15 mouse cellular contexts compared by ENCODE assay signal in genomic region chr6:91609671-91610070, GRCm38 (mm10).
"Had no signal": no experiment of that assay in that cellular context is flagged by ENCODE, and none has a peak within 500 bp of the region (broad histone marks: within the 10 kb centered on the region; RNA-seq: fewer than 3 reads in every experiment).

No protein-coding gene starts in this region.

- DNase-seq: kidney, adult 8-10 months; kidney, postnatal 10 days; kidney, postnatal 4 days; left cerebral cortex, postnatal 4 days; lung, embryonic 14.5 days; lung, postnatal 10 days; lung, postnatal 4 days; right cerebral cortex, postnatal 14 days; thymus, postnatal 36 days had no signal

- H3K4me3 ChIP-seq: layer of hippocampus, adult 2 months; limb, embryonic 15.5 days; liver, embryonic 12.5 days; midbrain, embryonic 15.5 days; neural tube, embryonic 13.5 days had no signal

- H3K4me1 ChIP-seq: liver, embryonic 12.5 days; midbrain, embryonic 15.5 days; neural tube, embryonic 13.5 days had no signal

- H3K9ac ChIP-seq: limb, embryonic 15.5 days; liver, embryonic 12.5 days; lung, embryonic 14.5 days; midbrain, embryonic 15.5 days; neural tube, embryonic 13.5 days had no signal

- H3K9me3 ChIP-seq: limb, embryonic 15.5 days; midbrain, embryonic 15.5 days had no signal

- H3K27ac ChIP-seq: layer of hippocampus, adult 2 months; limb, embryonic 15.5 days; liver, embryonic 12.5 days; midbrain, embryonic 15.5 days; neural tube, embryonic 13.5 days had no signal

- H3K27me3 ChIP-seq: limb, embryonic 15.5 days; liver, embryonic 12.5 days; midbrain, embryonic 15.5 days; neural tube, embryonic 13.5 days had no signal

- ATAC-seq: liver, embryonic 12.5 days; midbrain, embryonic 15.5 days had no signal

- H3K4me2 ChIP-seq: limb, embryonic 15.5 days; liver, embryonic 12.5 days; lung, embryonic 14.5 days; midbrain, embryonic 11.5 days; midbrain, embryonic 15.5 days; neural tube, embryonic 13.5 days had no signal

- H3K36me3 ChIP-seq: limb, embryonic 15.5 days; liver, embryonic 12.5 days; midbrain, embryonic 15.5 days; neural tube, embryonic 13.5 days had no signal
